Mouse (Mus musculus) liver, adult 2 months (tissue): ENCODE measurements around the gene Gm37240. TPM values are rescaled to one million over a fixed set of nuclear protein-coding genes. Genes with fewer than 3 reads are reported as not detected.

Experiments
- DNase-seq: peaks from one replicate; pipeline ENCODE4 v3.0.0-alpha.2; 2011; ENCODE audit warnings: low read depth, low spot score; ENCODE audit errors: extremely low read depth
- H3K27ac ChIP-seq: fragments of 200-500 bp; replicated peaks from 2 replicates; pipeline ENCODE4 v1.5.1; 2012; ENCODE audit warnings: low read depth, mild to moderate bottlenecking, control low read depth, inconsistent platforms, low read length; ENCODE audit not compliant: insufficient read depth
- H3K27me3 ChIP-seq: fragments of 200-500 bp; 2 replicates; pipeline ENCODE4 v1.6.1; 2012; ENCODE audit warnings: mild to moderate bottlenecking, moderate library complexity, low read length, inconsistent platforms; ENCODE audit not compliant: control insufficient read depth, insufficient read depth
- H3K36me3 ChIP-seq: fragments of 200-500 bp; 2 replicates; pipeline ENCODE4 v1.6.1; 2012; ENCODE audit warnings: low read length, inconsistent platforms; ENCODE audit not compliant: control insufficient read depth, insufficient read depth
- H3K4me1 ChIP-seq: fragments of 200-500 bp; 2 replicates; pipeline ENCODE4 v1.6.1; 2011; ENCODE audit warnings: low read length; ENCODE audit not compliant: control insufficient read depth, insufficient read depth
- H3K4me3 ChIP-seq: fragments of 200-500 bp; 2 replicates; pipeline ENCODE4 v1.5.1; 2011; ENCODE audit warnings: low read depth, mild to moderate bottlenecking, control low read depth, low read length, moderate library complexity; ENCODE audit not compliant: insufficient read depth
- H3K79me2 ChIP-seq: fragments of 200-500 bp; 2 replicates; pipeline ENCODE4 v1.6.1; 2012; ENCODE audit warnings: inconsistent platforms, mild to moderate bottlenecking, low read length, moderate library complexity; ENCODE audit not compliant: control insufficient read depth, insufficient read depth
- H3K9ac ChIP-seq: fragments of 200-500 bp; 2 replicates; pipeline ENCODE4 v1.6.1; 2012; ENCODE audit warnings: low read depth, mild to moderate bottlenecking, control low read depth, inconsistent platforms, low read length
- CTCF ChIP-seq: fragments of 200-500 bp; IDR thresholded peaks from 2 replicates; pipeline ENCODE4 v1.5.1; 2011; ENCODE audit warnings: low read depth, low read length, control low read depth
- POLR2A ChIP-seq: fragments of 200-500 bp; IDR thresholded peaks from 2 replicates; pipeline ENCODE4 v1.6.1; 2011; ENCODE audit warnings: low read length, control low read depth; ENCODE audit not compliant: insufficient read depth; ENCODE audit errors: extremely low read depth
- WGBS: fragments of 180-500 bp; shearing (Covaris S2); methylation state at CpG from one replicate; pipeline ENCODE4 v1.1.7; 2018; 5-methylcytosine and 5-hydroxymethylcytosine counted together
- polyA plus RNA-seq: library from polyadenylated mRNA; depleted of rRNA; stranded (reverse); fragments of >200 nt; gene quantifications from 2 replicates; pipeline ENCODE4 v1.2.3, GENCODE M21; 2012
- total RNA-seq: library from RNA; depleted of rRNA; stranded (reverse); fragments of >200 nt; gene quantifications from 2 replicates; pipeline ENCODE4 v1.2.3, GENCODE M21; 2014

The Gm37240 gene
- total and polyA plus RNA-seq, 2 experiments = 2.2 to 6.9 TPM

- Histone ChIP-seq H3K4me1 (no peaks in the 10 kb centered on the region), H3K27me3 (no peaks in the 10 kb centered on the region), H3K27ac (no peak overlapping the region), H3K36me3 (peaks cover 22% of the 10 kb centered on the region; the same call in 1 of the 2 replicates), H3K79me2 (no peaks in the 10 kb centered on the region), H3K9ac (no peak overlapping the region), H3K4me3 (no peak overlapping the region)
- DNase-seq = no peak
- no peak for TF ChIP-seq POLR2A
- no peak for TF ChIP-seq CTCF
- 96% methylated on average over 11 of the region's 11 CpGs for WGBS
Observed at GRCm38 (mm10) chr3:84978676-84979075, 908.6 kb downstream of the Gm37240 start.

GRCm38 (mm10) chr3:84974193-84974592 lies 913.1 kb downstream of the Gm37240 start:
- no peaks in the 10 kb centered on the region for H3K79me2 ChIP-seq
- no peaks in the 10 kb centered on the region for H3K4me1 ChIP-seq
- DNase-seq = no peak
- no peak overlapping the region for H3K4me3 ChIP-seq
- WGBS = 98% methylated on average over 9 of the region's 9 CpGs
- no peak overlapping the region for H3K27ac ChIP-seq
- TF ChIP-seq CTCF = no peak
- no peak for TF ChIP-seq POLR2A
- peaks cover 40% of the 10 kb centered on the region for H3K36me3 ChIP-seq
- H3K27me3 ChIP-seq = no peaks in the 10 kb centered on the region
- no peak overlapping the region for H3K9ac ChIP-seq

- Histone ChIP-seq H3K79me2 (no peaks in the 10 kb centered on the region), H3K4me3 (no peak overlapping the region), H3K27me3 (no peaks in the 10 kb centered on the region), H3K9ac (no peak overlapping the region), H3K4me1 (no peaks in the 10 kb centered on the region), H3K27ac (no peak overlapping the region), H3K36me3 (peaks cover 36% of the 10 kb centered on the region)
- DNase-seq = no peak
- WGBS = 93% methylated on average over 2 of the region's 2 CpGs
- TF ChIP-seq CTCF = no peak
- no peak for TF ChIP-seq POLR2A
Observed at GRCm38 (mm10) chr3:84972881-84973280, 914.4 kb downstream of the Gm37240 start.

- Histone ChIP-seq H3K79me2 (no peaks in the 10 kb centered on the region), H3K36me3 (peaks cover 36% of the 10 kb centered on the region), H3K9ac (no peak overlapping the region), H3K27ac (no peak overlapping the region), H3K4me1 (no peaks in the 10 kb centered on the region), H3K4me3 (no peak overlapping the region), H3K27me3 (no peaks in the 10 kb centered on the region)
- no peak for DNase-seq
- no peak for TF ChIP-seq CTCF
- no peak for TF ChIP-seq POLR2A
- 96% methylated on average over 5 of the region's 5 CpGs for WGBS
Observed at GRCm38 (mm10) chr3:84971561-84971960, 915.8 kb downstream of the Gm37240 start.

- H3K79me2 ChIP-seq = no peaks in the 10 kb centered on the region
- TF ChIP-seq POLR2A (no peak), CTCF (no peak)
- no peak overlapping the region for H3K27ac ChIP-seq
- WGBS = 90% methylated on average over 4 of the region's 4 CpGs
- H3K9ac ChIP-seq = no peak overlapping the region
- H3K4me1 ChIP-seq = no peaks in the 10 kb centered on the region
- DNase-seq = no peak
- peaks cover 19% of the 10 kb centered on the region for H3K36me3 ChIP-seq
- H3K4me3 ChIP-seq = no peak overlapping the region
- no peaks in the 10 kb centered on the region for H3K27me3 ChIP-seq
Observed at GRCm38 (mm10) chr3:84967364-84967763, 920.0 kb downstream of the Gm37240 start.

- 98% methylated on average over 5 of the region's 5 CpGs for WGBS
Observed at GRCm38 (mm10) chr3:84965156-84965555, 922.2 kb downstream of the Gm37240 start.

More at GRCm38 (mm10) chr3:84965156-84965555, 922.2 kb downstream of the Gm37240 start:
- H3K27ac ChIP-seq = no peak overlapping the region
- no peak overlapping the region for H3K4me3 ChIP-seq
- no peaks in the 10 kb centered on the region for H3K79me2 ChIP-seq
- TF ChIP-seq POLR2A (no peak), CTCF (no peak)
- no peak overlapping the region for H3K9ac ChIP-seq
- H3K4me1 ChIP-seq = peaks cover 8% of the 10 kb centered on the region; the same call in 1 of the 2 replicates
- no peaks in the 10 kb centered on the region for H3K27me3 ChIP-seq
- no peak for DNase-seq
- peaks cover 9% of the 10 kb centered on the region; the same call in 1 of the 2 replicates for H3K36me3 ChIP-seq
